Mouse (Mus musculus) heart, postnatal 25 days (tissue): ENCODE measurements around the gene Gm609. TPM values are rescaled to one million over a fixed set of nuclear protein-coding genes. Genes with fewer than 3 reads are reported as not detected.

ENCODE experiments used
- DNase-seq: peaks from one replicate; pipeline ENCODE4 v3.0.0; 2022; ENCODE audit warnings: low spot score
- intact Hi-C: fragments of 180-260 bp; cut with DNase I; formaldehyde crosslinking; loops from one replicate; pipeline ENCODE4 v1.15.1; 2025
- total RNA-seq, 2 experiments: library from RNA; stranded (reverse); gene quantifications; 2 replicates each; pipeline ENCODE4 v1.2.3; 2021

Gm609 gene
- total RNA-seq, 2 experiments from 2014 or later = not detected

DNA sequence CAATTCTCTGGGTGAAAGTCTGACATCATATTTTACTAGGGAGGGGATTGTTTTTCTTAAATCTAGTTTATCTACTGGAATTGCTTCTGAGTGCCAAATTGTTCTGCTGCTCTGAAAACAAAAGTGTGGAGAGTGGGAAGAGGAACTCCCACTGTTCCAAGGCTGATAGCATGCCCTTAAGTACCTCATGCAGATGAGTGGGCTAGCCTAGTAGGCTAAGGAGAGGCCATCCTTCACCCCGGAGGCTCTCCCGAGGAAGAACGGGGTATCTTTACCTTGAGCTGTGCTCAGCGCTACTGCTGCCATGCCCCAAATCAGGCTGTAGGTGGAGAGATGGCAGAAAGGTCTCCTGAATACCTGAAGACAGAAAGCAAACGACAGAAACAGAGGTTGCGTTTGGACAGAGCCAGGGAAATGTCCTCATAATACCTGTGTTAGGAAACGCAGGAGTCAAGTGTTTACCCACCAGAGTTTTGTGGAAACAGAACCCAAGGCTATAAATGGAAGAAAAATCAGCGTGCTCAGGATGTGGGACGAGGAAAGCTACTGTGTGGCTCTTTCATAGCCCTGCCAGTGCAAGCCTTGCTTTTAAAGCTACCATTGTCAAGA is 92.7 kb downstream of the Gm609 start:
- intact Hi-C loops = no loop called here
- DNase-seq = no peak

DNA sequence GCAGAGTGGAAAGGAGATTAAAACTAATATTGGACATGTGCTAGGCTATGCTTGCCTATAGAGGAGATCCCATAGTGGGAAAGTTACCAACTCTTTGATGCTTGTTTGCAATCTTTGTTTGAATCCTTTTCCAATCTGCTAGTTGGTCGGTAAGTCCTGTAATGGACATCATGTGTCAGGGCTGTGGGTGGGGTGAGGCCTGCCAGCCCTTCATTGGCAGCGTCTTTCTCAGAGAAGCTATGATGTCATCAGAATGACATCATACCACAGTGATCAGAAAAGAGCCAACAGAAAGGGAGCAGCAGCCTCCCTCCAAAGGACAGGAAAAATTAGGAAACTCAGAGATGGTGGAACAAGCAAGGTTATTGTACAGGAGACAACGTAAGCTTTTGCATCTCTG is 93.4 kb downstream of the Gm609 start:
- DNase-seq = no peak
- intact Hi-C loops = no loop called here

DNA sequence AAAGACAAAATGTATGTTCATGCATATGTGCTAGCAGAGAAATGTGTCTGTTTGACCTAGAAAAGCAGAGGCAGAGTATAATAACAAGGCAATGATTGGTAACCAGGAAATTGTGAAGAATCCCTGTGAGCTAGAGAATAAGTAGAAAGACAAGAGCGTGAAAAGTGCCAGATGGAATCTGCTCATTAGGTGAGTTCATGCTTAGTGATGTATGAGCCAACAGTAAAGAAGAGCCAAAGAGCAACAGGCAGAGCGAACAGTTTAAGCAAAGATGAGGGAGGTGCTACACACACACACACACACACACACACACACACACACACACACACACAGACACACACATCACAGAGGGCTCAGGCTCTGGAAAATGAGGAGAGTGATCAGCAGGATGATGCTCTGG is 95.3 kb downstream of the Gm609 start:
- DNase-seq = no peak
- intact Hi-C loops = no loop called here

DNA sequence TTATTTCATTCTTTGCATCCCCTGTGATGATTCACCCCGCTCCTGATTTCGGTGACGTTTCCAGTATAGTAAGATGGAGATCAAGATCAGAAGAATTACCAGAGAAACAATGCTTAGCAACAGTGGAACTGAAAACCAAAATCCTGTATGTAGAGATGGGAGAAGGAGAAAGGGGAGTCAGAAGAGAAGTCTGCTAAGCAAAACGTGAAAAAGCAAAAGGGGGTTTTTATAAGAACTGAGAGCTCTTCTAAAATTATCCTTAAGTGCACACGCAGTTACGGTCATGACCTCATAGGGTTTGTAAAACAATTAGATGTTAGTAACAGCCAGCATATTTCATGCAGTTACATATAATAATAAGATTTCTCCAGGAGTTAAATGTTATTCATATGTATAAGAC is 100.5 kb downstream of the Gm609 start:
- intact Hi-C loops = no loop called here
- no peak for DNase-seq

DNA sequence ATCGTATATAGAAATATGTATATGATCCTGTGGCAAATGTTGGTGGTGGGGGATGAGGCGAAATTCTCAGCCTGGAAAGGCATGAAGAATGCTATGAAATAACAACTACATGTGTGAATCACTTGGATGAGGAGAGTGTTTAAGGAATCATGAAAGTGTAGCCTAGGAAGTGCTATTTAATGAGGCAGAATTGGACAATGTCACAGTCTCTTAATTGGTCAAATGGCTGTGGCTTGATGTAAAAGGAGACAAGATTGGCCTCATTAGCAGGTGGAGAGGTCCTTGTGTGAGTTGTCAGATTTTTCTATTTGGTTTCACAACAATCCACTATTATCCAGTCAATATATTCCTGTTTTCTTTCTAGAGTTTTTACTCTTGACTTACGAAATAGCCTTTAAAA is 101.1 kb downstream of the Gm609 start:
- intact Hi-C loops = no loop called here
- no peak for DNase-seq

DNA sequence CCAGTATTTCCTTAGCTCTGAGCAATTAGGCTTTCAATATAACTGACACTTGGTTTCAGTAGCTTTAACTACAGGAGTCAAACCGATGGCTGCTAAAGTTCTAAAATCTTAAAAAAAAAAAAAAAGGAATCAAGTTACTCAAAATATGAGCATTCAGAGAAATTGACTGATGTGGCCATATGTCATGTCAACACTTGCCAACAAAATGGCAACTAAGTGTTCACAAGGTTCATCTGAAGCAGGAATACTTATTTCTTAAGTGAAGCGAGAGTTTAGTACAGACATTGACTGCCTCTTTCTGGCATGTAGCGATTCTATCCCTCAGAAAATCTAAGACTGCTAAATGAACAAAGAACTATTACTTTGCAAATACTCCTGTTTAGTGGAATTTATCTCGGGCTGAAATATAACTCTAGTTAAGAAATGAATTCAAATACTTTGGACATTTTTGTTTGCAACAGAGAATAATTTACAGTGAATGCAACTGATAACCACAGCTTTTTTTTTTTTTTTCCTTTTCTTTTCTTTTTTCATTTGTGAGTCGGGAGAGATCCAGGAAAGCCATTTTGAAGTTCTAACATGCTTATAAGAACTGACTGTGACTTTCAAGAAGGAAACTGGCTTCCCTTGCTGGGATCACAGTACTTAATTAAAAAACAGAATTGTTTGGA is 102.3 kb downstream of the Gm609 start:
- intact Hi-C loops = no loop called here
- DNase-seq = no peak

DNA sequence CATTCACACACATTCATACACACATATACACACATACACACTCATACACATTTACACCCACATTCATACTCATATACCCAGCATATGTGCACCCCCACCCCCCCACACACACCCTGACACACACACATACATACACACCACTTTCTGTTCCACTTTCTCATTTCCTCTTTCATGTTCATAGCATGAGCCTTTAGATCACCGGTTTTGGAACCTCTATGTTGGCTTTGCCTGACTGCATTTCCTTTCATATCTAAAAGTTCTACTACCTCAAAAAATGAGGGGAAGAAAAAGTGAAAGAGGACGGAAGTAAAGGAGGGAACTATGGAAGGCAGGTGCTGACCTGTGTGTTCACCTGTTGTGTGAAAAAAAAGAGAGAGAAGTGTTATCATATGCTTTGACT is 102.9 kb downstream of the Gm609 start:
- intact Hi-C loops = no loop called here
- DNase-seq = no peak

DNA sequence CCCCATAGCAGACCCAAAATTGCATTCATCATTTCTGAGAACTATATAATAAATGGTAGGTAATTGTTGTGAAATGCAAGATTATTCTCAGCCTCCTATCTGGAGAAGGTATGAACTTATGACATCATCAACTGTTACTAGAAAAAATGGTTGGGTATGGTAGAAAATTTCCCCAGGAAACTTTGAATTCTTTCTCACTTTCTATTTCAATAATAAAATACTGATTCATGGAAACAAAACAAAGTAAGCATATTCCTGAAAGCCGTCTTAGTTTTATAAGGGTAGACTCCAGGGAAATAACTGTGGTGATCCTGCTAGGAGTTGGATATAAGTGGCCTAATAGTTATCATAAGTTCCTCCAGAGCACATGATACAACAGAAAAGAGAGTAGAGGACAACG is 103.7 kb downstream of the Gm609 start:
- DNase-seq = no peak
- intact Hi-C loops = no loop called here

DNA sequence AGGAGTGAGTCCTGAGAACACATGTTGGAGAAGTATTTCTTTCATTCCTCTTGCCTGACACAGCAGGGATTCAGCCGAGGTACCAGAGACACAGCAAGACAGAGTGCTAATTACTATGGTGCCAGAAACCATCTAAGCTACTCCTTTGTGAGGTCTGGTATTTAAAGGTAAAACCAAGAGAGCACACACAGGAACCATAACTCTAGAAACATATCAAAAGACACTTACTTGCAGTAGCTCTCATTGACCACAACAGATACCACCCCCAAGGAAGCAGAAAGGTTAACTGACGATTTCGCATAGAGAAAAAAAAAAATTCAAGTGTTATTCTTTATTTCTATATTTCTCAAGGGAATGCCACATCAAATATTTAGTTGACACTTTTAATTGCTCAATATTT is 111.0 kb downstream of the Gm609 start:
- intact Hi-C loops = no loop called here
- no peak for DNase-seq

DNA sequence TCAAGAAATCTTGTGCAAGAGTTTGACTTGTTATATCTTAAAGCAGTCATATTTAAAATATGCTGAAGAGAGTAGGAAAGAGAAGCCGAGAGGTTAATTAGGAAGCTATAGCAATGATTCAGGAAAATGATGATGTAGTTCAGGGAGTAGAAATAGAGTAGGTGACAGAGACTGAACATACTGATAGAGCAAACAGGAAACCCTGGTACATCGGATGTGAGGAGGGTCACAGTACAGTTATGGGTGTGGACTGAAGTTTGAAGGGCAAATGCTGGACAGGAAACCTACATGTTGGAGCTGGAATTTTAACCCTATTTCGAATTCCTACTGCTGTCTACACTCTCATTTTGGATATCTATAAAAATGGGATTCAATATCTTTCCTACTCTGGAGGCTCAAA is 113.8 kb downstream of the Gm609 start:
- no peak for DNase-seq
- intact Hi-C loops = loop anchor here (5.0 kb wide), 1 partner anchor 37 kb away; no protein-coding TSS in a partner anchor

DNA sequence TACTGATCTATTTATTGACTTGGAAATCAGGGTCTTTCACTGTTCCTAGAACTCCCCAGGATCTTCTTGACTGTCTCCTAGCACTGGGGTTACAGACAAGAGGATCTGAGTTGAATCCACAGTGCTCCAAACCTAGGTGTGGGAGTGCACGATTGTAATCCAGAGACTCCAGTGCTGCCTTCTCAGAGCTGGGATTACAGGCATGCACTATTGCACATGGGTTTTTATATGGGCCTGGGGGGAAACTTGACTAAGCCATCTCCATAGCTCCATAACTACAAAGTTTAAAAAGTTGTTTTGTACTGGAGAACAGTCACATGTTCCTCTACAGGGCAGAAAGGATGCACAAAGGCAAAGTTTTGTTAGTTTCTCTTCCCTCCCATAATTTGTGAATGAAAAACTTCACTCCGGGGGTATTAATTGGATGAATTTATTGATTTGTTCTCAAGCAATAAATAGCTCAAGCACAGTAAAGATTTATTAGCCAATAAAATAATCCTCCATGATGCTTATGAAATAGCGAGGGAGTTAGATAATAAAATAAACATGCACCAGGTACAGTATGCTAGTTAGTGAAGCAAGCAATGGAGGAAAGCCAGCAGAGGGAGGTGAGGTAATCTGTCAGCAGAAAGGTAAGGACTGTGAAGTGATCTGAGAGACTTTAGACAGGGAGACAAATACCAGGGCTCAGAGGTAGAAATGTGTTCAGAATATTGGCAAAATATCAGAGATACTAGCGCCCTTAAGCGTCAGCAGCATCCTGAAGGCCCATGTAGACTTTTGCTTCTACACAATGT is 114.4 kb downstream of the Gm609 start:
- DNase-seq = no peak
- intact Hi-C loops = loop anchor here (5.0 kb wide), 1 partner anchor 36 kb away; no protein-coding TSS in a partner anchor

DNA sequence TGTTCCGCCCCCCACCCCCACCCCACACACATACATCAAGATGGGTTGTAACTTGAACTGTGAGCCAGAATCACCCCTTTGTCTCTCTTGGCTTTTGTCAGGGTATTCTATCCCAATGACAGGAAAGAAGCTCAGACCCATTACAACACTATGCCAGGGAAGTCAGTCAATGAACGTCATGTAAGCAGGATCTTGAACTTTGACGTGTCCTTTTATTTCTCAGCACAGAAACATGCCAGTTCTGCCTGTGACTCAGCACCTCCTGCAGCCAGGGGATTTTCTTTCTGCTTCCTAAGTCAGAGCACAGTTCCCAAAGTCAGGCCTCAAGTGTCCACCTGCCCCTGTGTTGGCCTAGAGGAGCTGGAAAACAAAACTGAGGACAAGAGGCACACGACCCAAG is 115.4 kb downstream of the Gm609 start:
- intact Hi-C loops = loop anchor here (5.0 kb wide), 1 partner anchor 35 kb away; no protein-coding TSS in a partner anchor
- DNase-seq = no peak

DNA sequence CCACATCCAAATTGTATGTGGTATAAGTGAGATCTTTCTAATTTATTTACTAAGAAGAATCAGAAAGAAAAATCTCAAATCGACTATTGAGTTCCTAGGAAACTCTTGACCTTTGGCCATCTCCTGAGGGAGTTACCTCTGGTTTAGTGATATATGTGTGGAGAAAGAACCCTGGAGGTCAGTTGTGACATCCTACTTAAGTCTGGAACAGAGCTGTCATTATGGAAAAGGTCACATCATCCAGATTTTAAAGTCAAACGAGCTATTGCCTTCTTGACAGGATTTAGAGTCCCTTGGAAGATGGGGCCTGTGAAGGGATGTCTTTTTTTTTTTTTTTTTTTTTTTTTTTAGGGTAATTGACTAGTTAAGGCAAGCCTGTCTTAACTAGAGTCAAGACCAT is 116.0 kb downstream of the Gm609 start:
- intact Hi-C loops = loop anchor here (5.0 kb wide), 1 partner anchor 35 kb away; no protein-coding TSS in a partner anchor
- no peak for DNase-seq

DNA sequence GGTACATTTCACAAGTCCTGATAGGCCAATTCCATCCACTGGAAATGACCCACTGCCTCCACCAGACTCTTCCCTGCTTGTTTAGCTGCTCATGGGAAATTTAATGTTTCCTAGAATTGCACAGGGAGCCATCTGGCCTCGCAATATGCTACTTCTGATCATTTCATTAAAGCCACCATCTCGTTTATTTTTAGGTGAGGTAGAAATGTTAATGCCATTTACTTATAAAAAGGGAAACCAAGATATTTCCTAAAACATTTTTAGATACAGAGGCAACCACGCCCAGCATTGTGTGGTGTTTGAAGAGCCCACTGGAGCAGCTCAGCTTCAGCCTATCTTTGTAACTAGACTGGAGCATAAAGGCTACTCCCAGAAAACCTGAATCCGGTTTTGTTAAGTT is 116.5 kb downstream of the Gm609 start:
- DNase-seq = no peak
- intact Hi-C loops = loop anchor here (5.0 kb wide), 1 partner anchor 34 kb away; no protein-coding TSS in a partner anchor

DNA sequence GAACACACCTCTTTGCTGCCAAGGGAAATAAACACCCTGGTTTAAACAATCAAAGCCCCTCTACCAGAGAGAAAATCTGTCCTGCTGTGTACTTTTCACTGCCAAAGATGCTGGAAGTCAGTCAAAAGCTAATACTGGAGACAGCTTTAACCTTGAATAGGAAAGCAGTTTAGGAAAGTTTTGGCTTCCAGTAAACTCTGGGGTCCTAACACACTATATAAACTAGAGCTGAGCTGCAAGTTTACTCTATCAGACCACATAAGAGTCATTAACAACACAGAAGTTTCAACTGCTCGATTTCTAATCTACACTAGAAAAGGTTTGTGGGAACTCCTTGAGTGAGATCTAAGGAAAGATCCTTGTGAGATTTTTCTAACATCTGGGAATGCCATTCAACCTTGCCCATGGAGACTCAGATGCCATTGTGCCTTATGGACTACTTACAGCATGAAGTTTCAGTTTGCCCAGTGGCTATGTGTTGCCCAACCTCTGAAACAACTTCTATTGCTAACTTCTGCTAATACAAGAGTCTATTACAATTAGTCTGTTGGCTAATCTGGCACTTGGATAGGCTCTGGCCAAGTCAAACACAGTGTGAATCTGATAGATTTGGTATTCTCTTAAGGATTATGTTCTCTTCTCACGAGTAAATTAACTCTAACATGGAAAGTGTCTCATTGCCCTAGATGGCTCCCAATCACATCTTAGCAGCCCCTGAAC is 117.1 kb downstream of the Gm609 start:
- no peak for DNase-seq
- intact Hi-C loops = loop anchor here (5.0 kb wide), 1 partner anchor 33 kb away; no protein-coding TSS in a partner anchor

DNA sequence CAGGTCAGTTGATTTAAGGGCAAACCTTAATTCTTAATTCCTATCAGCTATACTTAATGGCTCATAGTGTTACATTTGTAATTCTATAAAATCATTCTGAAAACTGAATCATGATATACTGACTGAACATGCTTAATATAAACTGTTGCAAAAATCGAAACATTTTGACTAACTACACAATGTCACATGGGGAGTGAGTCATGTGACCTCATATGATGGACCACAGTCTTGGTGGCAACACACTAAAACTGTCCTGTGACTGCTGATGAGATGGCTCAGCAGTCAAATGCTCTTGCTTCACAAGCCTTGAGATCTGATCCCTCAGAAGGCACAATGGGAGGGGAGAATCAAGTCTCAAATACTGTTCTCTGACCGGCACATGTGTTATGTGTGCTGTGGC is 118.7 kb downstream of the Gm609 start:
- DNase-seq = no peak
- intact Hi-C loops = no loop called here

DNA sequence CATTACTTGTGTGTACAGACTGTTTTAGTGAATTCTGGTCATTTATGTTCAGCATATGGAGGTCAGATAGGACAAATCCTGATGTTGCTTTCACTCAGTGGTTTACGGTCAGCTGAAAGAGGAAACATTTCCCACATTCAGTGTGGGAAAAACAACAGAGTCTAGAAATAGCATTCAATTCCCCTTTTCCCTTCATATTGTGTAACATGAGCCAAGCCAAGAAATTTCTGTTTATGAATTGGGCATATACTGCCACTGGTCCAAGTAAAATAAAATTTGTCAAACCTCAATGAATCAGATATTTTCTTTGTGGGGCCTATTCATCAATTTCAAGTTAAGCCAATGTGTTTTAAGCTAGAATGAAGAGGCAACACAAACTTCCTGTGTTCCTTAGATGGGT is 121.7 kb downstream of the Gm609 start:
- DNase-seq = no peak
- intact Hi-C loops = no loop called here

DNA sequence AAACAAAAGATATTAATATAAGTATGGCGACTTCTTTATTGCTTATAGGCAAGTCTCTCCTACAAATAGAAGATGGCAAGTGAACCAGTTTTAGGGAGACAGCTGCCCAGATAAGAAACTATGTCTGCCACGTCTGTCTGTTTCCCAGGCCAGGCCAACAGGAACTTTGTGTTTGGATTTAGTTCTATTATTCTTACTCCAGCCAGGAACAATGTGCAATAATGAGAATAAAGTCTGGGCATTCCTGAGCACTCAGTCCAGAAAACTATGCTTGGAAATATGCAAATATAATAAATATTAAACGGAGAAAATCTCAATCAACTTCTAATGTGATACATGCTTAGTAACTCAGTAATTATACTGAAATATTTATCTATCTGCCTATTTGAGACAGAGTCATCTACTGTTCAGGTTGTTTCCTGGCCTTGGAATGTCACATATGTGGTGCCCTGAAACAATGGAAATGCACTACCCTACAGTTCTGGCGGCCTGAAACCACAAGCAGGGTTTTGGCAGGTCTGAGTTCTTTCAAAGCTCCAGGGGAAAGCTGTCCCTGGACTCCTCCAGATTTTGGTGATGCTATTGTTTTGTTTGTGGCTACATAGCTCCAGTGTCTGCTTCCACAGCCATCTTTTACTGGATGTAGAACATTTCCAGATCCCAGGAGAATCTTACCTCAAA is 123.3 kb downstream of the Gm609 start:
- DNase-seq = no peak
- intact Hi-C loops = loop anchor here (5.0 kb wide), 2 partner anchors 37 to 38 kb away; partner anchors contain the start of gene Cd200

DNA sequence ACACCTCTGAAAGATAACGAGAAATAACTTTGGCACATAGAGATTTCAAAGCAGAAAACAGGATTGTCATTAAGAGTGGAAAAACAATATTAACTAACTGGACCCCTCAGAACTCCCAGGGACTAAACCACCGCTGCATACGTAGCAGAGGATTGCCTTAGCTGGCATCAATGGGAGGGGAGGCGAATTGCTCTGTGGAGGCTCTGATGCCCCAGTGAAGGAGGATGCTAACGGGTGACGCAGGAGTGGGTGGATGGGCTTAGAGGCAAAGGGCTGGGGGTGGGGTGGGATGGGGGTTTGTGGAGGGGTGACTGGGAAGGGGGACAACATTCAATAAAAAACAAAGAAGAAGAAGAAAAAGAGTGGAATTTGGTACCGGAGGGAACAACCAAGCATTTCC is 126.7 kb downstream of the Gm609 start:
- intact Hi-C loops = loop anchor here (2.0 to 5.0 kb wide), 3 partner anchors 13 to 41 kb away; partner anchors contain the start of gene Cd200
- no peak for DNase-seq
